Mouse (Mus musculus) erythroblast, embryonic 14.5 days (primary cell): ENCODE data around the gene Vps13d. TPM values are rescaled to one million over a fixed set of nuclear protein-coding genes. Genes with fewer than 3 reads are reported as not detected.
"Not testable (repeated sequence)": the region's sequence is repeated elsewhere in the genome, so short reads cannot be mapped to it uniquely, and the experiment has no call there.

Experiments used
- H3K27me3 ChIP-seq: 2 replicates; pipeline ENCODE4 v1.6.1; 2012; ENCODE audit warnings: inconsistent platforms; ENCODE audit not compliant: control insufficient read depth
- H3K36me3 ChIP-seq: 2 replicates; pipeline ENCODE4 v1.6.1; 2012; ENCODE audit warnings: mild to moderate bottlenecking, inconsistent platforms; ENCODE audit not compliant: control insufficient read depth
- H3K4me1 ChIP-seq: 2 replicates; pipeline ENCODE4 v1.6.1; 2012; ENCODE audit warnings: inconsistent platforms; ENCODE audit not compliant: control insufficient read depth
- H3K4me3 ChIP-seq: replicated peaks from 2 replicates; pipeline ENCODE3; 2012; ENCODE audit warnings: moderate library complexity, mild to moderate bottlenecking, inconsistent platforms
- H3K9me3 ChIP-seq: 2 replicates; pipeline ENCODE4 v1.6.1; 2012; ENCODE audit warnings: low read length, inconsistent platforms, mixed read lengths; ENCODE audit not compliant: control insufficient read depth
- GATA1 ChIP-seq: IDR thresholded peaks from 2 replicates; pipeline ENCODE4 v1.6.1; 2012; ENCODE audit warnings: low read length, inconsistent platforms, mixed read lengths
- TAL1 ChIP-seq: IDR thresholded peaks from 3 replicates; pipeline ENCODE4 v1.6.1; 2012; ENCODE audit warnings: low read length, inconsistent platforms, mixed read lengths
- polyA plus RNA-seq: library from polyadenylated mRNA; stranded (reverse); fragments of >175 nt; gene quantifications from 2 replicates; pipeline ENCODE4 v1.2.3, GENCODE M21; 2012

Gene Vps13d
- polyA plus RNA-seq, 1 experiment = 0.69 TPM

GRCm38 (mm10) chr4:145187619-145188018 lies 7.2 kb downstream of the Vps13d start:
- Histone ChIP-seq H3K27me3 (no peaks in the 10 kb centered on the region), H3K4me1 (peaks cover 14% of the 10 kb centered on the region), H3K36me3 (peaks cover 70% of the 10 kb centered on the region), H3K9me3 (no peaks in the 10 kb centered on the region), H3K4me3 (no peak overlapping the region)
- no peak for TF ChIP-seq TAL1
- no peak for TF ChIP-seq GATA1

GRCm38 (mm10) chr4:145178918-145179549 lies 15.8 kb downstream of the Vps13d start:
- Histone ChIP-seq H3K4me3 (no peak overlapping the region), H3K36me3 (peaks cover 78% of the 10 kb centered on the region), H3K27me3 (no peaks in the 10 kb centered on the region), H3K9me3 (no peaks in the 10 kb centered on the region), H3K4me1 (peaks cover 2% of the 10 kb centered on the region)
- TF ChIP-seq GATA1 (no peak), TAL1 (no peak)

- not testable (repeated sequence) for H3K9me3 ChIP-seq, H3K4me3 ChIP-seq, H3K4me1 ChIP-seq, H3K27me3 ChIP-seq
- H3K36me3 ChIP-seq = peaks cover 94% of the 10 kb centered on the region
Measured at GRCm38 (mm10) chr4:145165542-145165941, 29.3 kb downstream of the Vps13d start.

- no peaks in the 10 kb centered on the region for H3K9me3 ChIP-seq
- no peak overlapping the region for H3K4me3 ChIP-seq
- no peaks in the 10 kb centered on the region for H3K4me1 ChIP-seq
- no peaks in the 10 kb centered on the region for H3K27me3 ChIP-seq
- TF ChIP-seq TAL1 = no peak
- no peak for TF ChIP-seq GATA1
- peaks cover 93% of the 10 kb centered on the region for H3K36me3 ChIP-seq
Measured at GRCm38 (mm10) chr4:145164111-145164510, 30.7 kb downstream of the Vps13d start.

- no peak overlapping the region for H3K4me3 ChIP-seq
- TF ChIP-seq TAL1 = no peak
- TF ChIP-seq GATA1 = no peak
- H3K4me1 ChIP-seq = no peaks in the 10 kb centered on the region
- no peaks in the 10 kb centered on the region for H3K27me3 ChIP-seq
- H3K9me3 ChIP-seq = no peaks in the 10 kb centered on the region
- H3K36me3 ChIP-seq = peaks cover 93% of the 10 kb centered on the region
Measured at GRCm38 (mm10) chr4:145161243-145161642, 33.6 kb downstream of the Vps13d start.

- Histone ChIP-seq H3K9me3 (no peaks in the 10 kb centered on the region), H3K4me1 (no peaks in the 10 kb centered on the region), H3K4me3 (no peak overlapping the region), H3K27me3 (no peaks in the 10 kb centered on the region), H3K36me3 (peaks cover 92% of the 10 kb centered on the region)
- no peak for TF ChIP-seq TAL1
- no peak for TF ChIP-seq GATA1
Measured at GRCm38 (mm10) chr4:145155956-145156355, 38.8 kb downstream of the Vps13d start.

GRCm38 (mm10) chr4:145151103-145151486 lies 43.7 kb downstream of the Vps13d start:
- no peaks in the 10 kb centered on the region for H3K9me3 ChIP-seq
- no peaks in the 10 kb centered on the region for H3K27me3 ChIP-seq
- TF ChIP-seq TAL1 = no peak
- no peak for TF ChIP-seq GATA1
- no peak overlapping the region for H3K4me3 ChIP-seq
- peaks cover 92% of the 10 kb centered on the region for H3K36me3 ChIP-seq
- peaks cover 4% of the 10 kb centered on the region; the same call in 1 of the 2 replicates for H3K4me1 ChIP-seq

GRCm38 (mm10) chr4:145150345-145151102 lies 44.3 kb downstream of the Vps13d start:
- Histone ChIP-seq H3K4me1 (peaks cover 4% of the 10 kb centered on the region; the same call in 1 of the 2 replicates), H3K36me3 (peaks cover 92% of the 10 kb centered on the region), H3K9me3 (no peaks in the 10 kb centered on the region), H3K27me3 (no peaks in the 10 kb centered on the region), H3K4me3 (no peak overlapping the region)
- TF ChIP-seq GATA1 (no peak), TAL1 (no peak)

GRCm38 (mm10) chr4:145147006-145147961 lies 47.5 kb downstream of the Vps13d start:
- TF ChIP-seq TAL1 = no peak
- no peak for TF ChIP-seq GATA1

More at GRCm38 (mm10) chr4:145147006-145147961, 47.5 kb downstream of the Vps13d start:
- Histone ChIP-seq H3K9me3 (no peaks in the 10 kb centered on the region), H3K36me3 (peaks cover 96% of the 10 kb centered on the region), H3K4me1 (peaks cover 4% of the 10 kb centered on the region; the same call in 1 of the 2 replicates), H3K27me3 (no peaks in the 10 kb centered on the region), H3K4me3 (no peak overlapping the region)
